Mouse (Mus musculus) heart, embryonic 15.5 days (tissue): ENCODE measurements around the gene Gas2l1. TPM values are rescaled to one million over a fixed set of nuclear protein-coding genes. Genes with fewer than 3 reads are reported as not detected.

Experiments used
- ATAC-seq: fragments of 200-750 bp; cut with Nextera tagmentation; replicated peaks from 2 replicates; pipeline ENCODE4 v1.8.0; 2017; ENCODE audit warnings: low read depth, moderate TSS enrichment; ENCODE audit not compliant: insufficient number of reproducible peaks, insufficient read depth, low FRiP score
- H3K27ac ChIP-seq: fragments of 300-500 bp; sonication (generic); 2 replicates; pipeline ENCODE4 v1.5.1; 2015; ENCODE audit warnings: mild to moderate bottlenecking, inconsistent platforms
- H3K27me3 ChIP-seq: fragments of 300-500 bp; sonication (generic); 2 replicates; pipeline ENCODE4 v1.6.1; 2015; ENCODE audit warnings: inconsistent platforms
- H3K36me3 ChIP-seq: fragments of 300-500 bp; sonication (generic); 2 replicates; pipeline ENCODE4 v1.6.1; 2015; ENCODE audit warnings: mild to moderate bottlenecking, inconsistent platforms
- H3K4me1 ChIP-seq: fragments of 300-500 bp; sonication (generic); replicated peaks from 2 replicates; pipeline ENCODE4 v1.6.1; 2015; ENCODE audit warnings: inconsistent platforms
- H3K4me2 ChIP-seq: fragments of 300-500 bp; sonication (generic); 2 replicates; pipeline ENCODE4 v1.6.1; 2015; ENCODE audit warnings: inconsistent platforms, mild to moderate bottlenecking, moderate library complexity
- H3K4me3 ChIP-seq: fragments of 300-500 bp; sonication (generic); 2 replicates; pipeline ENCODE4 v1.5.1; 2015; ENCODE audit warnings: mild to moderate bottlenecking, inconsistent platforms
- H3K9ac ChIP-seq: fragments of 300-500 bp; sonication (generic); 2 replicates; pipeline ENCODE4 v1.6.1; 2015; ENCODE audit warnings: mild to moderate bottlenecking, inconsistent platforms
- H3K9me3 ChIP-seq: fragments of 300-500 bp; sonication (generic); replicated peaks from 2 replicates; pipeline ENCODE4 v1.6.1; 2016; ENCODE audit warnings: inconsistent platforms
- WGBS: fragments of 180-500 bp; shearing (Covaris S2); methylation state at CpG from one replicate; pipeline ENCODE4 v1.1.7; 2015; ENCODE audit warnings: mixed read lengths; 5-methylcytosine and 5-hydroxymethylcytosine counted together
- polyA plus RNA-seq: library from polyadenylated mRNA; unstranded; fragments of >200 nt; fragmentation: Nextera tagmentation; extraction: Ambion mirVana; gene quantifications from 2 replicates; pipeline ENCODE4 v1.2.1, GENCODE M21; 2015

Gas2l1 gene
- polyA plus RNA-seq, 1 experiment from 2014 or later = 19.4 TPM

DNA sequence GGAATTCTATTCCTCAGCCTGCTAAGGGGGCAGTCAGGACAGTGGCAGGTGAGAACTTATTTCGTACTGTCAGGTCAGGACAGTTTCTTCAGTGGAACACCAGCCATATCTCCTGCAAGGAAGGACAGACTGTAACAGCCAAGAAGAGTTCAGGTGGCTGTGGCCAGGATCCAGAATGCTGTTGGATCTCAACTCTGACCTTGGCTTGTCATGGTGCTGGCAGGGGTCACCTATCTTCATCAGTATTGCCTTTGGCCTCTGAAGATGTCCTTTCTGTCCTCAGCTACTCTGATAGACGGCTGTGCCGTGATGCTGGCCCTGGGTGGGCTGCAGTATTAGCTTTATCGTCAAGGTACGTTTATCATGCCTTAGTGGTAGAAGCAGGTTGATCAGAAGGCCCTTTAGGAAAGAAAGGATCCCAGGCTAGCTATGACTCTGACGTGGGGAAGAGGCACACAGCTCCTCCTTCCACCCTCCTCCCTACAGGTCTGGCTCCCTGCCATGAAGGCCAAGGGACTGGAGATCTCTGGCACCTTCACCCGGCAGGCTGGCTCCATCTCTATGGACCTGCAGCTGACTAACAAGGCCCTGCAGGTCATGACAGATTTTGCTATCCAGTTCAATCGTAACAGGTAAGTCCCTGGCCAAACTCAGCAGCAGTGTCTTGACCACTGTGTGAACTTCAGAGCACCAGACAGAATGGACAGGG lies 27.8 kb downstream of the Gas2l1 start:
- H3K4me1 ChIP-seq = peaks cover 16% of the 10 kb centered on the region
- H3K4me3 ChIP-seq = no peak overlapping the region
- no peak overlapping the region for H3K27ac ChIP-seq
- 71% methylated on average over 8 of the region's 8 CpGs for WGBS
- H3K27me3 ChIP-seq = no peaks in the 10 kb centered on the region
- ATAC-seq = no peak
- peaks cover 38% of the 10 kb centered on the region for H3K36me3 ChIP-seq
- no peak overlapping the region for H3K9ac ChIP-seq
- no peaks in the 10 kb centered on the region for H3K9me3 ChIP-seq
- no peak overlapping the region for H3K4me2 ChIP-seq

DNA sequence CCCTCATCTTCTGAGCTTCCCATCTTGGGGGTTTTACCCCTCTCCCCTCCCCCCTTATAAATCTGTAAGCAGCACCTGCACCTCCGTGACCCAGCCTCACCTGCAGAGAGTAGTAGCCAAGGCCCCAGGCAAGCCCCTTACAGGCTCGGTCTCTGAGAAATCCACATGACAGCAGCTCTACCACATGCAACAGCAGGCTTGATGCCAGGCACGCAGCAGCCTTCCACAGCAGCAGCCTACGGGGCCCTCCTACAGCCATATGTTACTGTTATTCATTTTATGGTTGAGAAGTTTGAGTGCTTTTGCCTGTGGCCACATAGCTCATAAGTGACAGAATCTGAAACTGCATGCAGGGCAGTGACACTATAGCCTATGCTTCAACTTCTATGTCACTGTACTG lies 29.7 kb downstream of the Gas2l1 start:
- no peak overlapping the region for H3K4me2 ChIP-seq
- H3K36me3 ChIP-seq = peaks cover 55% of the 10 kb centered on the region
- H3K9me3 ChIP-seq = no peaks in the 10 kb centered on the region
- no peak for ATAC-seq
- 83% methylated on average over 4 of the region's 4 CpGs for WGBS
- H3K9ac ChIP-seq = no peak overlapping the region
- H3K27me3 ChIP-seq = no peaks in the 10 kb centered on the region
- H3K4me1 ChIP-seq = peaks cover 9% of the 10 kb centered on the region
- no peak overlapping the region for H3K4me3 ChIP-seq
- H3K27ac ChIP-seq = no peak overlapping the region

DNA sequence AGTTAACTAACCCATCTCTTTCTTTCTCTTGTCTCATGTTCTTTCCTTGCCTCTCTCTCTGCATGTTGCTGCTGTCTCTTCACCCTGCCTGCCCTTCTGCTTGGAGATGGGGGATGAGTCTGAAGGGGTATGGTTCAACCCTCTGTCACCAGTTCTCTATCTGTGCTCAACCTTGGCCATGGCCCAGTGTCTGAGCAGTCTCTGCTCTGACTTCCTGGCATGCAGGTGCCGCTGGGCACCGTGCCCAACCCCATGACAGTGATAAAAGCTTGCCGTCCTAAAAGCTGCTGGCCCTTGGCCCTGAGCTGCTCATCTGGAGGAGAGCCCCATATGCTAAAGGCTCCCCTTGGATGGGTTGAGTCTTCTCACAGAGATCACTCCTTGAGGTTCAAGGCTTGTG lies 32.0 kb downstream of the Gas2l1 start:
- no peak overlapping the region for H3K9ac ChIP-seq
- H3K27ac ChIP-seq = no peak overlapping the region
- H3K27me3 ChIP-seq = no peaks in the 10 kb centered on the region
- no peaks in the 10 kb centered on the region for H3K9me3 ChIP-seq
- peaks cover 57% of the 10 kb centered on the region for H3K36me3 ChIP-seq
- no peak overlapping the region for H3K4me2 ChIP-seq
- WGBS = 49% methylated on average over 3 of the region's 3 CpGs
- peak; percentile 57; the same call in 1 of the 2 replicates for ATAC-seq
- H3K4me3 ChIP-seq = no peak overlapping the region
- H3K4me1 ChIP-seq = peaks cover 9% of the 10 kb centered on the region

DNA sequence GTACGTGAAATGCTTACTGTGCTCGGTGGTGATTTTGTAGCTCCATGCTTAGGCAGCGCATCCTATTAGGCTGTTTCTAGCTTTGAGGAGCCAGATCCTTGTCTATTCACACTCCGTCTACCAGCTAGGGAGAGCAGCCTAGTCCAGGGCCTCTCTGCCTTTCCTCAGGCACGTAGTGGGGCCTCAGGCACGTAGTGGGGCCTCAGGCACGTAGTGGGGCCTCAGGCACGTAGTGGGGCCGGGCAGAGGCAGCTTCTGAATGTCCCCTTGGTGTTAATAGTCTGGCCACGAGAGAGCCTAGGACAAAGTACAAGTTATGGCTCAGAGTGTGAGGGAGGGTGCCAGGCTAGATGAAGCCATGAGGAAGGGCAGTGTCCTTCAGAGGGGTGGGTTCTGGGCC lies 32.4 kb downstream of the Gas2l1 start:
- ATAC-seq = peak; percentile 25; the same call in 1 of the 2 replicates
- H3K27me3 ChIP-seq = no peaks in the 10 kb centered on the region
- H3K4me2 ChIP-seq = no peak overlapping the region
- no peaks in the 10 kb centered on the region for H3K9me3 ChIP-seq
- peaks cover 60% of the 10 kb centered on the region for H3K36me3 ChIP-seq
- no peak overlapping the region for H3K9ac ChIP-seq
- no peak overlapping the region for H3K4me3 ChIP-seq
- H3K4me1 ChIP-seq = peaks cover 9% of the 10 kb centered on the region
- no peak overlapping the region for H3K27ac ChIP-seq
- 91% methylated on average over 10 of the region's 10 CpGs for WGBS

DNA sequence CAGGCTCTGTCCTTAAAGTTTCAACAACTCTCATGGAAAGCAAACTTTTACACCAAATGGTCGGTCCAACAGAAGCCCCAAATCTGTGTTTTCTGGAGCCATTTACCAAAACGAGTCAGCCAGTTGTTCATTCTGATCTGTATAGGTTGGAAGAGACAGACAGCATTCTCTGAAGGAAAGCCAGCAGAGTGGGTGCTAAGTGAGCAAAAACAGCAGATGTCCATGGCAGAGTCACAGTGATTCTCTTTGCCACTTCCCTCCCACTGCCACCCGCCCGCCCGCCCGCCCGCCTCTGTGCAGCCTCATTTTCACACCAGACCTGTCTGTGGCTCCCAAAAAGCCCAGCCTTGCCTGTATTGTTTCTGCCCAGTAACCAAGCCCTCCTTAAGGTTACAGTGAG lies 36.9 kb downstream of the Gas2l1 start:
- no peak for ATAC-seq
- Histone ChIP-seq H3K36me3 (peaks cover 76% of the 10 kb centered on the region), H3K4me1 (peaks cover 6% of the 10 kb centered on the region), H3K4me3 (no peak overlapping the region), H3K27ac (no peak overlapping the region), H3K9ac (no peak overlapping the region), H3K4me2 (no peak overlapping the region), H3K9me3 (no peaks in the 10 kb centered on the region), H3K27me3 (no peaks in the 10 kb centered on the region)
- 95% methylated on average over 7 of the region's 7 CpGs for WGBS

DNA sequence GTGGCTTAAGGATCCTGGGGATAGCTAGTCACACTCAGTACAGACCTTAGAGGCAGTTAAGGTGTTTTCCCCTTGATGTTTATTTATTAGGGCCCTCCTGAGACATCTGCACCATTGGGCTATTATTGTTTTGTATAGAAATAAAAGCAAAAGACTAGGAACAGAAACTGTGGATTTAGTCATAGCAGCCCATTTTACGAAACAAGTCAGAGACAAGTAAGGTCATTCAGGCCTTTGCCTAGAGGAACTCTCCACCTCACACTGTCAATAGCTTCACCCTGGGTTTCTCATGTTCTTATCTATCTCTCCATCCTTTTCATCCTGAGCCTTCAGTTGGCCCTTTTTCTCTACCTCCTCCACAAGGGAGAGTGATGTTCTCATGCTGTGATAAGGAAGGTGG lies 40.0 kb downstream of the Gas2l1 start:
- Histone ChIP-seq H3K27me3 (no peaks in the 10 kb centered on the region), H3K36me3 (peaks cover 64% of the 10 kb centered on the region)

DNA sequence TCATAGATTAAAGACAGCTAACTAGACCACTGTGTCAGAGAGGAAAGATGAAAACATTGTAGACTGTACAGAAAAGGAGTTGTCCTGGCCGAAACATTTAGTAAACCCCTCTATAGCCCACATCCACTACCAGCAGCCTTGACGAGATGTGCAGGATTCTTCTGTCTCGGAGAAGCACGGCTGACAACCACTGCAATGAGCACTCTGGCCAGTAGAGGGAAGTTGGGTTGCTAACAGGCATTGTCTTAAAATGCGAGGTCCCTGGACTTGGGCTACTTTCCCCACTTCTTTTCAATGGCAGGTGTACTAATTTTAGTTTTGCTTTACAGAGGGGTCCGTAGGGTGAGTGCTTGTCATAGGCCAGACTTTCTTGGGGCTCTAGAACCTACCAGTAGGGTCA lies 47.6 kb downstream of the Gas2l1 start:
- ATAC-seq = no peak
- Histone ChIP-seq H3K36me3 (peaks cover 61% of the 10 kb centered on the region), H3K4me1 (no peaks in the 10 kb centered on the region), H3K9me3 (no peaks in the 10 kb centered on the region), H3K4me3 (no peak overlapping the region), H3K27ac (no peak overlapping the region), H3K4me2 (no peak overlapping the region), H3K27me3 (no peaks in the 10 kb centered on the region), H3K9ac (no peak overlapping the region)
- WGBS = 54% methylated on average over 6 of the region's 6 CpGs

More for the DNA sequence above, 40.0 kb downstream of the Gas2l1 start:
- H3K4me1 ChIP-seq = no peaks in the 10 kb centered on the region
- H3K4me3 ChIP-seq = no peak overlapping the region
- 94% methylated on average over 1 of the region's 1 CpGs for WGBS
- H3K4me2 ChIP-seq = no peak overlapping the region
- no peaks in the 10 kb centered on the region for H3K9me3 ChIP-seq
- no peak overlapping the region for H3K9ac ChIP-seq
- H3K27ac ChIP-seq = no peak overlapping the region
- ATAC-seq = no peak

DNA sequence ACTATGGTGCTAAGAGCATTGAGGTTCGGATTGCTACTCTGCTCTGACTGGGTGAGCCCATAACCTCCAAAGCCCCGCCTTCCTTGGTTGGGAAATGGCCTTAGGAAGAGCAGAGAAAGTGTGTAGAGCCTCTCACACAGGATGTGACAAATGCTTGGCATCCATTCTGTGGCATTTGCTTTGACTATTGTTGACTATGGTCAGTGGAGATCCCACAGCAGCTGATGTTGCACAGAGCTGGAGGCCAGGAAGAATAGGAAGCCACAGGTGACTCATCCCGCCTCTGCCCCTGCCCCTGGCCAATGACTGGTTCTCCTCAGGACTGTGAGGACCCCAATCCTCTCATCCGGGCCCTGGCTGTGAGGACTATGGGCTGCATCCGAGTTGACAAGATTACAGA lies 48.8 kb downstream of the Gas2l1 start:
- Histone ChIP-seq H3K36me3 (peaks cover 57% of the 10 kb centered on the region), H3K4me2 (no peak overlapping the region), H3K9me3 (no peaks in the 10 kb centered on the region), H3K4me3 (no peak overlapping the region), H3K27ac (no peak overlapping the region), H3K27me3 (no peaks in the 10 kb centered on the region), H3K4me1 (no peaks in the 10 kb centered on the region), H3K9ac (no peak overlapping the region)
- ATAC-seq = no peak
- WGBS = 90% methylated on average over 5 of the region's 5 CpGs

DNA sequence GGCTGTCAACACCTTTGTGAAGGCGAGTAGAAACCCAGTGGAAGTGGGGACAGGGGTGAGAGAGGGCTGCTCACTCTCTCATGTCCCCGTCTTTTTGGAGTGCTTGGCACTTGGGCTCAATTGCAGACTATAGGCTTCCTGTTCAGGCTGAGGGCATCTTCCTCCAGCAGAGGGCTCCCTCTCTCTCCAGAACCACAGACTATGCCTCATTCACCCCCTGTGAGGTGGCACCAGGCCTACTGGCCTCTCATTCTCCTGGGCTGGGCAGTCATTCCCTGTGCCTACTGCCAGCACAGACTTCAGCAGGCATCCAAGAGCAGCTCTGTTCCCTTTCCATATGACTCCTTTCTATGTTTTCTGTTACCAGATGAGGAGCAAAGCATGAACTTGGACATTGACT lies 49.4 kb downstream of the Gas2l1 start:
- no peaks in the 10 kb centered on the region for H3K27me3 ChIP-seq
- peaks cover 58% of the 10 kb centered on the region for H3K36me3 ChIP-seq
- H3K27ac ChIP-seq = no peak overlapping the region
- no peaks in the 10 kb centered on the region for H3K9me3 ChIP-seq
- ATAC-seq = no peak
- no peaks in the 10 kb centered on the region for H3K4me1 ChIP-seq
- H3K4me3 ChIP-seq = no peak overlapping the region
- 35% methylated on average over 2 of the region's 2 CpGs for WGBS
- no peak overlapping the region for H3K9ac ChIP-seq
- H3K4me2 ChIP-seq = no peak overlapping the region

DNA sequence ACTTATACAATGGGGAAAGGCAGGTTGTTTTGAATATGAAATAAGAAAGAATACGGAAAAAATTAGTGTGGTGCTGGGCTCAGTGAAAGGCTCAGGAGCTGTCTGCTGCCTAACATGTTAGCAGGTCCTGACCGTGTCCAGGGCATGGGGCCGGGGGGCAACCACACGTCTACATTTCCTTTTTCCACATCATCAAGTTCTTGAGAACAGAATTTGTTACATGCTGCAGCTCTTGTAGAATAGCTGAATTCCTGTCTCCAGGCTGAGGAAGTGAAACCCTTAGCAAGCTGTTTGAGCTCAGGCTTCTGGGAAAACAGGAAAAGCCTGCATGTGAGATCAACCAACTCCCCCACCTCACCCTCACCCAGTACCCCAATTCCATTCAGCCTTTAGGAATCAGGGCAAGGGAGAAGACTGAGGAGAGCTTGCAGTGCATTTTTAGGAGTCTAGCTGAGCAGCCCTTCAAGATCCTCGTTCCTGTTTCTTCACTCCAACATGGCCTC lies 52.9 kb downstream of the Gas2l1 start:
- Histone ChIP-seq H3K27me3 (no peaks in the 10 kb centered on the region), H3K4me2 (no peak overlapping the region), H3K9ac (no peak overlapping the region), H3K4me3 (no peak overlapping the region), H3K9me3 (no peaks in the 10 kb centered on the region), H3K36me3 (peaks cover 35% of the 10 kb centered on the region), H3K27ac (peak overlapping the region; percentile 26), H3K4me1 (no peaks in the 10 kb centered on the region)
- 72% methylated on average over 5 of the region's 5 CpGs for WGBS
- no peak for ATAC-seq

DNA sequence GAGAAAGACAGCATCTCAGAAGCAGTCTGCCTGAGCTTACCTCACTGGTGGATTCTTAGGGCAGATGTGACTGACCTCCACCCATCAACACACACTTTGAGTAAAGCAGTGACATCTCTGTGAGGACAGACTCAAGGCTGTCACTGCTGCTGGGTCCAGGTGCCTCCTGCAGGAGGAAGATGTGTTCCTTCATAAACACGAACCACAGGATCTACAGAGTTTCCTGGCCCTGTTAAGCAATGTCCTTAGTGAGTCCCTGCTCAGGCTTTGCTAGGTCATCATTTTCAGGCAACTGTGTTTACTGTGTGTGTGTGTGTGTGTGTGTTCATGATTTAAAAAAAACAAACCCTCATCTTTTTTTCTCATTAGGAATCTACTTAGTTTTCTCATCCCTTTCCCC lies 53.6 kb downstream of the Gas2l1 start:
- 71% methylated on average over 1 of the region's 1 CpGs for WGBS

DNA sequence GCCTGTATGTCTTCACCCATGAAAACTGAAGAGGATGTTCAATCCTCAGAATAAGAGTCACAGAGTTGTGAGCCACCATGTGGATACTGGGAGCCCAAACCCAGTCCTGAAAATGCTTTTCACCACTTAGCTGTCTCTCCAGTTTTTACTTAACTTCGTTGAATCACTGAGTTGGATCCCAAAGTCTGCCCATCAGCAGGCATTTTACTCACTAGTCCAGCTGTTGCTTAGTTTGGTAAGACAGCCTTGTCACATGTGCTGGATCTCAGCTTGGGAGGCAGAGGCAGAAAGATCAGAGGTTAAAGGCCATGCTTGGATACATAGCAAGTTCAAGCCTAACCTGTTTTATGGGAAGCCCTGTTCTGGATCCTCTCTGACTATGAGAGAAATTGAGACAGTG lies 54.9 kb downstream of the Gas2l1 start:
- Histone ChIP-seq H3K27me3 (no peaks in the 10 kb centered on the region), H3K9ac (no peak overlapping the region), H3K4me1 (no peaks in the 10 kb centered on the region), H3K36me3 (peaks cover 24% of the 10 kb centered on the region; the same call in 1 of the 2 replicates), H3K4me3 (no peak overlapping the region), H3K4me2 (no peak overlapping the region), H3K27ac (no peak overlapping the region), H3K9me3 (no peaks in the 10 kb centered on the region)
- no peak for ATAC-seq
- WGBS = 91% methylated on average over 1 of the region's 1 CpGs

More for the DNA sequence above, 53.6 kb downstream of the Gas2l1 start:
- Histone ChIP-seq H3K9me3 (no peaks in the 10 kb centered on the region), H3K4me3 (no peak overlapping the region), H3K27ac (0 out of 2 replicates have a peak overlapping the region, but pooled peaks have one; percentile 26), H3K27me3 (no peaks in the 10 kb centered on the region), H3K4me1 (no peaks in the 10 kb centered on the region), H3K4me2 (no peak overlapping the region), H3K36me3 (peaks cover 35% of the 10 kb centered on the region; the same call in 1 of the 2 replicates), H3K9ac (no peak overlapping the region; the same call in 1 of the 2 replicates)
- ATAC-seq = no peak
